ENCODE assay signal across 12 mouse cellular contexts in the genomic region with DNA sequence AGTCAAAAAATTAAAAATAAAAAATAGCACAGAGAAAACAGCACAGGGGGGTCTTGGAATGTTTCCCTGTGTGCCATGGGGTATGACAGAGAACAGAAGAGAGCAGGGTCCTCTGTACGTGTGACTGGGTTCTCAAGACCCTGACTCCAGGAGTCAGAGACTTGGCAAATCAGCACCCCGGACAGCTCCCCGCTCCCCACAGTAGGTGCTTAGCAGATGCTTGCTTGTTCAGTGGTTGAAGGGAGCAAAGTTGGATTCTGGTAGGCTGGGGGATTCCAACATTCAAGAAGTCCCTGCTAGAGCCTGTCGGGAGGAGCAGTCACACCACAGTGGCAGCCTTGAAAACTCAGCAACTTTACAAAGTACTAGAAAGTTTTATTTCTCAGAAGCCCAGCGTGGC.
DNase-seq lines count a peak whose midpoint lies in the region; ATAC-seq and TF ChIP-seq lines count a peak whose summit lies in the region.
"Had no signal": no experiment of that assay in that cellular context is flagged by ENCODE, and none has a peak within 500 bp of the region (broad histone marks: within the 10 kb centered on the region; RNA-seq: fewer than 3 reads in every experiment).

No protein-coding gene starts in this region.

- DNase-seq in kidney, postnatal 10 days, result peak; percentile 75
- DNase-seq in kidney, adult 2 months, result no peak
- DNase-seq in ES-CJ7 (ENCODE audit: low read depth, low spot score) (peak; percentile 78), WW6 (ENCODE audit: low read depth, low spot score) (peak; percentile 43)
- peak; percentile 52 for DNase-seq in liver, embryonic 11.5 days (ENCODE audit: low spot score)
- DNase-seq in c-Kit-positive CD71-positive TER-119-positive erythroid progenitor cells, embryonic 14.5 days (ENCODE audit: low spot score), result no peak
- no peak for DNase-seq in gastrocnemius, postnatal 36 days
- DNase-seq in natural killer cell, adult 2 months (ENCODE audit: low spot score in 2 of 2), result no peak
- DNase-seq: liver, embryonic 13.5 days had no signal

- no peak overlapping the region for H3K9ac ChIP-seq in liver, embryonic 11.5 days (ENCODE audit: low read depth, low read length)
- H3K9ac ChIP-seq: embryonic facial prominence, embryonic 12.5 days; liver, embryonic 13.5 days; neural tube, embryonic 12.5 days had no signal

- H3K4me1 ChIP-seq in kidney, adult 2 months (ENCODE audit: control insufficient read depth, insufficient read depth, low read length), result no peaks in the 10 kb centered on the region
- H3K4me1 ChIP-seq in liver, embryonic 11.5 days (replicated peaks; ENCODE audit: control insufficient read depth, insufficient read depth, low read length), result peaks cover 4% of the 10 kb centered on the region

- no peak overlapping the region for H3K4me3 ChIP-seq in kidney, adult 2 months (ENCODE audit: insufficient read depth, low read depth, low read length)
- H3K4me3 ChIP-seq in liver, embryonic 11.5 days (ENCODE audit: low read depth, low read length), result no peak overlapping the region
- H3K4me3 ChIP-seq: embryonic facial prominence, embryonic 12.5 days; liver, embryonic 13.5 days; neural tube, embryonic 12.5 days had no signal

- H3K27ac ChIP-seq in kidney, adult 2 months (ENCODE audit: insufficient read depth, low read depth, low read length), result no peak overlapping the region
- H3K27ac ChIP-seq in liver, embryonic 11.5 days (ENCODE audit: low read depth, low read length), result no peak overlapping the region
- H3K27ac ChIP-seq: embryonic facial prominence, embryonic 12.5 days; liver, embryonic 13.5 days; neural tube, embryonic 12.5 days had no signal

- H3K4me2 ChIP-seq in liver, embryonic 11.5 days, result no peak overlapping the region
- H3K4me2 ChIP-seq: embryonic facial prominence, embryonic 12.5 days; liver, embryonic 13.5 days; neural tube, embryonic 12.5 days had no signal

- no peaks in the 10 kb centered on the region for H3K27me3 ChIP-seq in kidney, adult 2 months (replicated peaks; ENCODE audit: control insufficient read depth, insufficient read depth, low read length)
- peaks cover 3% of the 10 kb centered on the region; the same call in 1 of the 2 replicates for H3K27me3 ChIP-seq in liver, embryonic 11.5 days (replicated peaks; ENCODE audit: control insufficient read depth, insufficient read depth, low read length)
- H3K27me3 ChIP-seq: liver, embryonic 13.5 days had no signal

- 41% methylated on average over 5 of the region's 5 CpGs for WGBS in kidney, adult 2 months
- 37% methylated on average over 5 of the region's 5 CpGs for WGBS in liver, embryonic 11.5 days

- TF ChIP-seq CTCF in kidney, adult 2 months (conservative IDR thresholded peaks at IDR 0.05; ENCODE audit: insufficient read depth, insufficient read length, low read depth, low read length), result no peak

- no peaks in the 10 kb centered on the region for H3K9me3 ChIP-seq in liver, embryonic 11.5 days (ENCODE audit: control insufficient read depth, low read length)
- H3K9me3 ChIP-seq: embryonic facial prominence, embryonic 12.5 days; liver, embryonic 13.5 days; neural tube, embryonic 12.5 days had no signal

- no peak for TF ChIP-seq POLR2A in kidney, adult 2 months (IDR thresholded peaks at IDR 0.05; ENCODE audit: low read depth, low read length)

- intact Hi-C loops in gastrocnemius, postnatal 36 days (cut with DNase I), result no loop called here

- no peak for ATAC-seq in liver, embryonic 11.5 days (replicated peaks; ENCODE audit: low FRiP score)
- ATAC-seq: intestine, postnatal 0 days had no signal

- no peaks in the 10 kb centered on the region for H3K36me3 ChIP-seq in kidney, adult 2 months (ENCODE audit: control insufficient read depth, insufficient read depth, low read length)
- no peaks in the 10 kb centered on the region for H3K36me3 ChIP-seq in liver, embryonic 11.5 days (ENCODE audit: control insufficient read depth, insufficient read depth, low read length)
- H3K36me3 ChIP-seq: embryonic facial prominence, embryonic 12.5 days; liver, embryonic 13.5 days; neural tube, embryonic 12.5 days had no signal

Comparison
In these comparisons a context has a peak if more than half of its experiments do, and no peak if none do; other contexts are left out.
1. DNase-seq: peak in kidney, postnatal 10 days (single experiment), ES-CJ7 (single experiment), WW6 (single experiment) and liver, embryonic 11.5 days (single experiment); none in kidney, adult 2 months (single experiment), c-Kit-positive CD71-positive TER-119-positive erythroid progenitor cells, embryonic 14.5 days (single experiment), gastrocnemius, postnatal 36 days (0 of 2) and natural killer cell, adult 2 months (0 of 2).